Mouse (Mus musculus) cerebellum, adult (tissue): Measurements from ENCODE around the gene Grb2.

Source experiments
- ATAC-seq: cut with Nextera tagmentation; 2 replicates; pipeline ENCODE4 v1.9.2; 2017; ENCODE audit warnings: mild to moderate bottlenecking, moderate library complexity, mixed read lengths; ENCODE audit not compliant: insufficient number of reproducible peaks, low FRiP score, low TSS enrichment

The Grb2 gene

GRCm38 (mm10) chr11:115612410-115613137 lies 95.8 kb downstream of the Grb2 start, which contains the start of gene Mif4gd:
Gene Mif4gd (minus strand): TSS chr11:115612969.
- peak; percentile 82 for ATAC-seq

DNA sequence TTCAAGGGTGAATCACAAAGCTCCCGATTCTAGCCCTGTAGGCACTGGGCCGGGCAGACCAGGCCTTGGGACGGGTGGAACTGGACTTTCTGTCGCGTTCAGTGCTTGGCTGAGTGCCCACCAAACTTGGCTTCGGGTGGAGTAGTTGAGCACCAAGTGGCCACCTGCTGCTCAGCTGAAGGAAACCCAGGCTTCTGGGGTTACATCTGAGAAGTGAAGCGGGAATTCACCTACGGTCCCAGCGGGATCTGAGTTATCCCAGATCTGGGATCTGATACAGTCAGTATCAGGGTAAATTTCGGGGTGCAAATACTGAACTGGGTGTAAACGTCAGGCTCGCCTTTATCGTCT lies 96.4 kb downstream of the Grb2 start:
- no peak; the same call in 1 of the 2 replicates for ATAC-seq

DNA sequence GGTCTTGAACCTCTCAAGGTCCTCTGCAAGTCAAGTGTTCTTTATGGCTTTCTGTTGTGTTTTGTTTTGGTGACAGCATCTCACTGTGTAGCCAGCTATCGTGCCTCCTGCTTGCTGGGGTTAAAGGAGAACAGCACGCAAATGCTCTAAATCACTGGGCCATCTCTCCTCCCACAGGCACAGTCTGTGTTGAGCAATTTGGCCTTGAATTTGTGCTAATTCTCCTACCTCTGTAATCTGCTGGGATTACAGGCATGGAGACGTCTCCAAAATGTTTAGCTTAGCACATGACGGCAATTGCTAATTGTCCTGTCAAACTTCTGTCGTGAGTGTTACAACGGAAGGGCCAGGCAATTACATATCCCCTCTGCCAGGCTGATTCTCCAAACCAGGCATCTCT lies 97.2 kb downstream of the Grb2 start:
- ATAC-seq: no peak

- no peak for ATAC-seq
Observed at GRCm38 (mm10) chr11:115609576-115609975, 98.8 kb downstream of the Grb2 start.

GRCm38 (mm10) chr11:115608421-115609399 lies 99.7 kb downstream of the Grb2 start:
- ATAC-seq: no peak

DNA sequence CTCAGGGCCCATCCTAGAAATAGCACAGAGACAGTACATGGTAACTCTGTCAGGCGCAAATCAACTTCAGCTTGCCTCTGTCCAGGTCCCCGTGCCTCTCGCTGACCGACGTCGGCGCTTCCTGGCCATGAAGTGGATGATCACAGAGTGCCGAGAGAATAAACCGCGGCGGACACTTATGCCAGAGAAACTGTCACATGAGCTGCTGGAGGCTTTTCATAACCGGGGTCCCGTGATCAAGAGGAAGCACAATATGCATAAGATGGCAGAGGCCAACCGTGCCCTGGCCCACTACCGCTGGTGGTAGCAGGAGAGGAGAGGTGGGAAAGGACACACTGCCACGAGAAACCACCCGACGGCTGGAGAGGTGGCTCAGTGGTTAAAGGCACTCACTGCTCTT lies 101.7 kb downstream of the Grb2 start:
- no peak for ATAC-seq

DNA sequence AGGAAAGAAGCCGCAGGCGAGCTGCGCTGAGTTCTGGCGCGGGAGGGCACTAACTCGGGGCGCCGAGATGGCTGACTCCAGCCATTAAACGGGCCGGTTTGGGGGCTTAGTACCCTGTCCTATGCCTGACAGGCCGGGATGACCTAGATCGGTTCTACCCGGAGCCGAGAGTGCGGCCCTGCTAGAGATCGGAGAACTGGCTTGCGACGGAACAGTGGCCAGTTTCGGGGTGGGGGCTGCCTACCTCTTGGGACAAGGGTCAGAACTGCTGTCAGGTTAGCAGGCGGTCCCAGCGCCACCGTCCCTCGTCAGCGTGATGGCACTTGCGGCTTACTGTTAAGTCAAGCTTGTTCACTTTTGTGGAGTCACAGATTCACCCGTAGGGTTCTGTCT lies 104.1 kb downstream of the Grb2 start:
- peak; percentile 3; the same call in 1 of the 2 replicates for ATAC-seq

DNA sequence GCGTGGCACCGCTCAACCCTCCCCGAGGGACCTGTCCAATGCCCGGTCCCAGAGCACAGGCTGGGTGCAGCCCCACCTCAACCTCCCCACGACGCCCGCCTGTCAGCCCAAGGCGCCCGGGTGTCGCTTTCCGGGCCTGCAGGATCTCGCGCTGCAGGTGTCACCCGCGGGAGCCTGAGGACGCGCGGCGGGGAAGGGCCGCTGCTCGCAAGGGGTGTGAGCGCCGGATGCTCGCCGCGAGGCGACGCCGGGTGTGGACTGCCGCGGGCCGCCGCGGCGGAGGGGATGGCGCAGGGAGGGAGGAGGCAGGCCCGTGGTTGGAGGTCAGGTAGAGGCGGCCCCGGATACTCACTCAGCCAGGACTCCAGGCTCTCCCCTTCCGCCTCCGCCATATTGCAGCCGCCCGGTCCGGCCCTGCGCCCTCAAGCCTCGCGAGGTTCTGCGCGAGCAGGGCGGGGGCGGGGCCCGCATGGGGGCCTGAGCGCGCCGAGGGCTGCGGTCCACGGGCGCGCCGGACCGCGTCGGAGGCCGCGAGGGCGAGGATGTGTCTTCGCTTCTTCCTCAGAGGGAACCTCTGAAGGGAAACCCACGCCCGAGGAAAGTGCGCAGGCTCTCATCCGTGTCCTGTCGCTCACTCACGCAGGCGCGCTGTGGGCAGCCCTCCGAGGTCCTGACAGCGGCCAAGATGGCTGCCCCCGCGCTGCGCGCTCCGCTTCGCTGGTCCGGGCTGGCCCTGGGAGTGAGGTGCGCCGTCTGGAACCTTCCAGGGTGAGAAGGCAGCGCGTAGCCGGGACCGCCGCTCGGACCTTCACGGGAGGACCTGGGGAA lies 104.7 kb downstream of the Grb2 start, which contains the start of the genes Mrps7 and Gga3:
TSS of gene Mrps7 (plus strand) at position 450 of the 828 bp plus-strand sequence.
TSS of gene Gga3 (minus strand) at position 576 of the 828 bp plus-strand sequence.
- peak; percentile 84 for ATAC-seq

GRCm38 (mm10) chr11:115603128-115603475 lies 105.3 kb downstream of the Grb2 start:
- no peak for ATAC-seq

- no peak for ATAC-seq
Observed at GRCm38 (mm10) chr11:115601174-115601573, 107.2 kb downstream of the Grb2 start.

DNA sequence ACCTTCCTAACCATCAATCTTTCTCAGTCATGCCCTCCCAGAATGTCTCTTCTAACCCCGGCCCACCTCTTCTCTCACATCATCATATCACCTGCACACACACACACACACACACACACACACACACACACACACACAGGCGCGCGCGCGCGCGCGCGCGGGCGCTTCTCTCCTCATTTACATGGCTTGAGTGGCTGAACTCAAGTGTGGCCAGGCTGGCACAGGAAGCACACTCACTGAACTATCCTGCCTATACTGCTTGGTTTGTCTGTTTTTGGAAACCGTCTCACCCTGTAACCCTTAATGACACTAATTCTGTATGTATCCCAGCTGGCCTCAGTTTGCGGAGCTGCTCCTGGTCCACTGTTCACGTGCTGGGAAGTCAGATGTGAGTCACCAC lies 107.7 kb downstream of the Grb2 start:
- ATAC-seq: no peak

- ATAC-seq: no peak
Observed at GRCm38 (mm10) chr11:115599722-115600121, 108.7 kb downstream of the Grb2 start.

DNA sequence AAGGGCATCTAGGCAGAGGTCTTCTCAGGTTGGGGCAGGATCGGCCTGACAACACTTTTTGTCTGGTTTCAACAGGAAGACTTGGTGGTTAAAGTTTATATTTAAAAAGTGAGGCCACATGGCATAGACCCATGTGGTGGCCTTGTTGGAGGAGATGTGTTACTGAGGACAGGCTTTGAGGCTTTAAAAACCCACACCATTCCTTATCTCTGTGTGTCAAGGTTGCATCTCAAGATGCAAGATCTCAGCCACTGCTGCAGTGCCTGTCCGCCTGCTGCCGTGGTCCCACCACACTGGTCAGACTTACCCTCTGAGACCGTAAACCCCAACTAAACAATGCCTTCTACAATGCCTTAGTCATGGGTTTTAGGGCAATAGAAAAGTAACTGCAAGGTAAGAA lies 110.1 kb downstream of the Grb2 start:
- no peak for ATAC-seq

GRCm38 (mm10) chr11:115595209-115595608 lies 113.2 kb downstream of the Grb2 start:
- ATAC-seq: no peak
